Mouse (Mus musculus): ENCODE measurements around the gene Impdh1.
"Not testable (repeated sequence)": the region's sequence is repeated elsewhere in the genome, so short reads cannot be mapped to it uniquely, and the experiment has no call there.

Impdh1 gene

DNA sequence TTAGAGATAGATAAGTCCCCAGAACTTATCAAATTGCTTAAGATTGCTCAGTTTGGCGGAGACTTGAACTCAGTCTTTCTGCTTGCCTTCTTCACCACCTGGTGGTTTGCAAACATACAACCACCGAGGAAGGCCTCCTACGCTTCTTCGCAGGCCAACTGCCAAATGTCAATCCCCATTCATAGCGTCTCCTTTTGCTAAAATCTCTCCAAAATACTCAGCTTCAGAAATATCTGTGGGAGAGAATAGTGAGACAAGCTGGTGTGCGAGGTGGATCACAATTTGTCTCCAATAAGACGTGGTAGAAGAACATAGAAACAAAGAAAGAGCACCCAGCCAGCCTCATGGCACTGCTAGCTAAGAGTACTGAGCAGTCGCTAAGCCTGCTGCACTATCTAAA, 36.3 kb downstream of the Impdh1 start:
- no peak for DNase-seq (ENCODE audit: low spot score in 2 of 2)

GRCm38 (mm10) chr6:29178888-29179658, 37.1 kb downstream of the Impdh1 start, which contains the start of gene Prrt4:
TSS of gene Prrt4 (minus strand) at chr6:29179584.
- DNase-seq (ENCODE audit: low spot score in 2 of 2), result peak; percentile 61 to 62

GRCm38 (mm10) chr6:29177901-29178879, 38.0 kb downstream of the Impdh1 start:
- no peak for DNase-seq (ENCODE audit: low spot score in 2 of 2)

DNA sequence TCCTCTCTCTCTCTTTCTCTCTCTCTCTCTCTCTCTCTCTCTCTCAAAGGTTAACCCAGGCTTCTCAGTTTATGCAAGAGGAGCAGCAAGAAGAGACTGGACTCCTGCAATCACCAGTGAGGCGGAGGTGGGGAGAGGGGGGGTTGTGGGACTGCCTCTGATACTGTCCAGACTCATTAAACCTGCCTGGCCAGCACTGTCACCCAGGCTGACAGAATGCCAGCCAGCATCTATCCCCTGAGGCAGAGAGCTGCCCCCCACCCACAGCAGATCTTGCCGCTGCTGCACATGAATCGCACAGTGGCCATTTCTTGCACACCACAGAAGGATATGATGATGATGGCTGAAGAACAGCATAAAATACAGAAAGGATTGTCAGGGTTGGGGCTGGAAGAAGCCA, 41.1 kb downstream of the Impdh1 start:
- DNase-seq (ENCODE audit: low spot score in 2 of 2), result no peak

GRCm38 (mm10) chr6:29174368-29174767, 41.8 kb downstream of the Impdh1 start:
- DNase-seq (ENCODE audit: low spot score in 2 of 2), result no peak

DNA sequence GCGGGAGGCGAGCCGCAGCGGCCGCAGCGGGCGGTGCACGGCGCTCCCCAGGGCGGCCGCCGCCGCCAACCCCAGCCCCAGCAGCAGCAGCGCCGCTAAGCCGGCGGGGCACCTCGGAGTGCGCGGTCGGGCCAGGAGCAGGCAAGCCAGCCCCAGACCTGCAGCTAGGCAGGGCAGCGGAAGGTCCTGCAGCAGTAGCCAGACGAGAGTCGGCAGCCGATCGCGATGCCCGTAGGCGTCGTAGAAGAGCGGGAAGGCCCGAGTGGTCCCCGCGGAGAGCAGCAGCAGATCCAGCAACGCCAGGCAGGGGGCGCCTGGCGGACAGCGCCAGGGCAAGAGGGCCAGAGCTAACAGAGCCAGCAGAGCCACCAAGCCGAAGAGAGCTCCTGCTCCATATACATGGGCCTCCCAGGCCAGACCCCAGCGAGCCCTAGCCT, 45.2 kb downstream of the Impdh1 start:
- peak; percentile 52 to 68 for DNase-seq (ENCODE audit: low spot score in 2 of 2)

DNA sequence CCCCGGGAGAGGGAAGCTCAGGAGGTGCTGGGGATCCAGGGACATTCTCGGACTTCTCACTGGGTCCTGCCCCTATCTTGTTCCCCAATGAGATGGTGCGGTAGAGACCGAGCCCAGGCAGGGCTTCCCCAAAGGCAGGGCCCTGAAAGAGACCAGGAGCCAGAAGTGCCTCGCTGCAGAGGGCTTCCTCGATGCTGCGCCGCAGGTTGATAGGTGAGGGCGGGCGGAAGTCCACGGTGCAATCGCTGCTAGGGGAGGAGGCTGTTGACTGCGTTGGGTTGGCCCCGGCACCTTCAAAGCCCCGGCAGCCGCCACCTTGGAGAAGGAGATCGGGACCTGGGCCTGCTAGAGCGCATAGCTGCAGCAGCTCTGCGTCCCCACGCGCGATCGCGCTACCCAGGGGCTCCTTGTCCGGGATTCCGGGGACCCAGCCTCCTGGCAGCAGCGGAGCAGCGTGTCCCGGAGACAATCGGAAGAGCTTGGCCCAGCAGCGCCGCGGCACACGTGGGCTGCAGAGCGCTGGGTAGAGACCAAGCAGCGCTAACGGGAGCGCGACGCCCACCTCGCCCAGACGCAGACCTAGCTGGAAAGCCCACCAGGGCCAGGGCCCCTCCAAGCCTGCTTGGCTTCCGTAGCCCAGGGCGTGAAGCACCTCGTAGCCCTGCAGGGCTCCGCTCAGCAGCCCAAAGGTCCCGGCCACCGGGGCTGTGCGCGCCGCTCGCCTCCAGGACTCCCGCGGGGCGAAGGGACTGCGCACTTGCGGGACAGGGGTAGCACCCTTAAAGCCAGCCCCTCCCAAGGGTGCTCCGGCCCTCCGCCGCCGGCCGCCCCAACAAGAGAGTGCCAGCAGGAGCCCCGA, 45.9 kb downstream of the Impdh1 start:
- no peak for DNase-seq (ENCODE audit: low spot score in 2 of 2)

DNA sequence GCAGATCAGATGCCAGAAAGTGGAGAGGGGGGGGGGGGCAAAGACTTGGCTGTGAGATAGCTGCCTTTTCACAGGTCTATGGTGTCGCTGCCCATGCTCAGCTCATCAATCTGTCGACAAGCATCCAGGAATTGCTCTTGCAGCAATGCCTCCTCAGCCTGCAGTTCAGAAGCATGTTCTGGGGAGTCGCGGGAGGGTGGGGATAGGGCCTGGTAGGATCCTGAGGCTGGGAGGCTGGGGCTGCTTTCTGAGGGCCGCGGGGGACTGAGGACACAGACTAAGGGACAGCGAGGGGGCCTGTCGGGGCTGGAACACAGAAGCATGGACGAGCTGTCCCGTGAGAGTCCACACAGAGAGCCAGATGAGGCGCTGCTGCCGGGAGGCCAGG, 46.5 kb downstream of the Impdh1 start:
- DNase-seq (ENCODE audit: low spot score in 2 of 2), result no peak

GRCm38 (mm10) chr6:29168871-29169270, 47.3 kb downstream of the Impdh1 start:
- no peak for DNase-seq (ENCODE audit: low spot score in 2 of 2)

GRCm38 (mm10) chr6:29166196-29166595, 50.0 kb downstream of the Impdh1 start:
- no peak for DNase-seq (ENCODE audit: low spot score in 2 of 2)

- peak; percentile 80 to 84 for DNase-seq (ENCODE audit: low spot score in 2 of 2)
Observed at GRCm38 (mm10) chr6:29164314-29165244, 51.6 kb downstream of the Impdh1 start, which contains the start of gene Rbm28. TSS of gene Rbm28 (minus strand) at chr6:29165006.

DNA sequence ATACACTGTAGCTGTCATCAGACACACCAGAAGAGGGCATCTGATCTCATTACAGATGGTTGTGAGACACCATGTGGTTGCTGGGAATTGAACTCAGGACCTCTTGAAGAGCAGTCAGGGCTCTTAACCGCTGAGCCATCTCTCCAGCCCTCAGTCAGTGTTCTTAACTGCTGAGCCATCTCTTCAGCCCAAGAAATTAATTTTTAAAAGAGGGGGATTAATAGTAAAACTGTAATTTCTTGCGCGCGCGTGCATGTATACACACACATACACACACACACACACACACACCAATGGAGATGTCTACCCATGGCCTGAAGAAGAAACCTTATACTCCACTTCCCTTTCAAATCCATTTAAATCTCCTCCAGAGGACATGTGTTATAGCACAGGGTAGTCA, 54.9 kb downstream of the Impdh1 start:
- not testable (repeated sequence) for DNase-seq (ENCODE audit: low spot score in 2 of 2)

DNA sequence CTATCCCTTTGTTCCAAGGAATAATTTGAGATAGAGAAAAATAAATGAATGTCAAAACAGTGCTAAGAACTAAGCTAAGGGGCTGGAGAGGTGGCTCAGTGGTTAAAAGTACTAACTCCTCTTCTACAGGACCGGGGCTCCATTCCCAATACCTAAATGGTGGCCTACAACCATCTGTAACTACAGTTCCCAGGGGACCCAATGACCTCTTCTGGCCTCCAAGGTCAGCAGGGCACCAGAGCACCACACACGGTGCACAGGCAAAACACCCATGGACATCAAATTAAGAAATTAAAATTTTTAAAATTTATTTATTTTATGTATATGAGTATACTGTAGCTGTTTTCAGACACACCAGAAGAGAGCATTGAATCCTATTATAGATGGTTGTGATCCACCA, 55.4 kb downstream of the Impdh1 start:
- no peak for DNase-seq (ENCODE audit: low spot score in 2 of 2)

- no peak for DNase-seq (ENCODE audit: low spot score in 2 of 2)
Observed at GRCm38 (mm10) chr6:29156326-29156725, 59.8 kb downstream of the Impdh1 start.

Measured in frontal cortex, postnatal 14 days (tissue).